Mouse (Mus musculus) embryonic facial prominence, embryonic 11.5 days (tissue): ENCODE measurements around the gene Acox2. TPM values are rescaled to one million over a fixed set of nuclear protein-coding genes. Genes with fewer than 3 reads are reported as not detected.

Source experiments
- ATAC-seq: fragments of 200-750 bp; cut with Nextera tagmentation; replicated peaks from 2 replicates; pipeline ENCODE4 v1.8.0; 2017; ENCODE audit warnings: low read depth; ENCODE audit not compliant: insufficient number of reproducible peaks, low FRiP score, low TSS enrichment
- DNase-seq: peaks from one replicate; pipeline ENCODE4 v3.0.0-alpha.2; 2015; ENCODE audit warnings: low spot score
- H3K27ac ChIP-seq: fragments of 300-500 bp; sonication (generic); replicated peaks from 2 replicates; pipeline ENCODE4 v1.5.1; 2014; ENCODE audit warnings: mild to moderate bottlenecking, low read depth, low read length, control low read depth
- H3K27me3 ChIP-seq: fragments of 300-500 bp; sonication (generic); 2 replicates; pipeline ENCODE4 v1.6.1; 2014; ENCODE audit warnings: mild to moderate bottlenecking, low read length, moderate library complexity, mixed read lengths; ENCODE audit not compliant: control insufficient read depth, insufficient read depth
- H3K36me3 ChIP-seq: fragments of 300-500 bp; sonication (generic); replicated peaks from 2 replicates; pipeline ENCODE4 v1.6.1; 2014; ENCODE audit warnings: low read depth, mild to moderate bottlenecking, low read length, moderate library complexity, mixed read lengths; ENCODE audit not compliant: control insufficient read depth, insufficient read depth
- H3K4me1 ChIP-seq: fragments of 300-500 bp; sonication (generic); 2 replicates; pipeline ENCODE4 v1.6.1; 2014; ENCODE audit warnings: low read length, mixed read lengths; ENCODE audit not compliant: control insufficient read depth, insufficient read depth
- H3K4me2 ChIP-seq: fragments of 300-500 bp; sonication (generic); 2 replicates; pipeline ENCODE4 v1.6.1; 2014; ENCODE audit warnings: low read depth, mild to moderate bottlenecking, control low read depth, low read length, moderate library complexity
- H3K4me3 ChIP-seq: fragments of 300-500 bp; sonication (generic); 2 replicates; pipeline ENCODE4 v1.5.1; 2014; ENCODE audit warnings: low read depth, low read length, control low read depth
- H3K9ac ChIP-seq: fragments of 300-500 bp; sonication (generic); replicated peaks from 2 replicates; pipeline ENCODE4 v1.6.1; 2014; ENCODE audit warnings: mild to moderate bottlenecking, control low read depth, low read length
- H3K9me3 ChIP-seq: fragments of 300-500 bp; sonication (generic); replicated peaks from 2 replicates; pipeline ENCODE4 v1.6.1; 2016; ENCODE audit warnings: mild to moderate bottlenecking, low read length, inconsistent platforms, mixed read lengths; ENCODE audit not compliant: control insufficient read depth
- WGBS: fragments of 180-500 bp; shearing (Covaris S2); extraction: QIAGEN DNeasy Blood & Tissue Kit; methylation state at CpG from one replicate; pipeline ENCODE4 v1.1.7; 2014; 5-methylcytosine and 5-hydroxymethylcytosine counted together
- polyA plus RNA-seq: library from polyadenylated mRNA; unstranded; fragments of >200 nt; fragmentation: Nextera tagmentation; extraction: Ambion mirVana; gene quantifications from 2 replicates; pipeline ENCODE4 v1.2.1, GENCODE M21; 2014

Gene Acox2
- polyA plus RNA-seq, 1 experiment from 2014 or later = not detected

DNA sequence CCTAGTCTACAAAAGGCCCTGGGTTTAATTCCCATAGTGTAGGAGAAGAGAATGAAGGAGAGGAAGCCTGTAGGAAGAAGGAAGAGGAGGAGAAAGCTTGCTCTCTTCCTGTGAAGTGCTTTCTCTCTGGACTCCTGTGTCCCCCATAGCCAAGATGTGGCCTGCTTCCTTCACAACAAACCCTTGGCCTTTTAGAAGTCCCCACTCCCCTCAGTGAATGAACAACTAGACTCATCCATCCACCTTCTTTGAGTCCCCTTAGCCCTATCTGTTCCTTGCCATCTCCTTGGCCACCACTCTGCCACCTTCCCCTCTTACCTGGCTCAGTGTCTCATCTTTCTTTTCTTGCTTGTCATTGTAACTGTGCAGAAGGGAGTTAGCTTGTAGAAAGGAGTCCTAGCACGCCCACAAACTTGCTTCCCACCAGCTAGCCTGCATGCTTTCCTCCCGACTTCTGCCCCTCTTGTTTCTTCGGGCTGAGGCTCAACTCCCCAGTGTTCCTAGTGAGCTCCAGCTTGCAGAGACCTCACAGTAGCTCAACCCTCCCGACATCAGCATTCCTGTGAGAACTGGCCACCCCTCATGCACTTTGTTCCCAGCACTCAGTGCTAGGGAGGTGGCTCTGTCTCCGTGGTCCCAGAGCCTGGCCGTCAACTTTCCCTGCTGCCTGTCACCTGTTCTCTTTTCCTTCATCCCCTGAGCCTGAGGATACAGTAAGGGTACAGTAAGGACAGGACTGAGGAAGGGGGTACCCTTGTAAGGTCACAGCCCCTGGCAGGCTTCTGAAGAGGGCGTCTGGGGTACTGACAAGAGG, 1.4 kb downstream of the Acox2 start:
- ATAC-seq = no peak; the same call in 1 of the 2 replicates

DNA sequence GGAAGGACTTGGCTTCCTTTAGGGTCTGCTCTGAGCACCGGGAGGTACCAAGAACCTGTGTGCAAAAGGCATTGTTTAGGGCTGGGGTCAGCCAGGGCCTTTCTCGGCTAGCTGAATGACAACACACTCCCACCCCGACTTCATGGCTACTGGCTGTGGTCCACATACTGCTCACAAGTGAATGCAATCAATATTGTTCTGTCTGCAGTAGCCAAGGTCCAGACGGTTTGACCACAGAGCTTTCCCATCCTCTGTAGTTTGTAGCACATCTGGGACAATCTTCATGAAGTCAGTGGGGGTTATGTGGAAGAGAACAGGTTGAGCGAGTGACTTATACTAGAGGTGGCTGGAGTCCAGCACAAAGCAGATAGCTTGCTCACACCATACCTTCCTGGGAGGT, 2.3 kb downstream of the Acox2 start:
- Histone ChIP-seq H3K9me3 (no peaks in the 10 kb centered on the region), H3K27me3 (no peaks in the 10 kb centered on the region), H3K4me2 (no peak overlapping the region), H3K27ac (no peak overlapping the region), H3K4me1 (no peaks in the 10 kb centered on the region), H3K4me3 (no peak overlapping the region), H3K9ac (no peak overlapping the region), H3K36me3 (no peaks in the 10 kb centered on the region)
- 75% methylated on average over 5 of the region's 5 CpGs for whole genome bisulfite sequencing
- DNase-seq (no peak), ATAC-seq (no peak)

More for the DNA sequence above, 1.4 kb downstream of the Acox2 start:
- H3K4me2 ChIP-seq = no peak overlapping the region
- no peaks in the 10 kb centered on the region for H3K27me3 ChIP-seq
- H3K4me3 ChIP-seq = no peak overlapping the region
- WGBS = 45% methylated on average over 7 of the region's 7 CpGs
- H3K36me3 ChIP-seq = no peaks in the 10 kb centered on the region
- DNase-seq = no peak
- no peak overlapping the region for H3K9ac ChIP-seq
- H3K4me1 ChIP-seq = no peaks in the 10 kb centered on the region
- H3K9me3 ChIP-seq = no peaks in the 10 kb centered on the region
- H3K27ac ChIP-seq = no peak overlapping the region

DNA sequence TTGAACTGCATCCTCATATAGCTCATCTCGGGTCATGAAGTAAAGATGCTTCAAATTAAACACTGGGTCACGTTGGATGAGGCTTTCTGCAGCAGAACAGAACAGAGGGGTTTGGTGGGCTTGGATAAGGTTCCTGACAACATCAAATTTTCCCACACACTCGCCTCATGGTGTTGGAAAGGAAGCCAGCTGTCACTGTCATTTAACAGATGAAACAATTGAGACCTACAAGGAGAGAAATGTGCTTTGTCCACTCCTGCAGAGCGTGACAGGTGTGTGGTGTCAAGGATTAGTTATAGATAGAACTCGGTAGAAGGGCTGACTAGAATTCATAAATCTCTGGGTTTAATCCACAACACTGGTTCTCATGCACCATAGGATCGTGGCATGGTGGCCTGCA, 3.1 kb downstream of the Acox2 start:
- 71% methylated on average over 6 of the region's 6 CpGs for WGBS
- no peaks in the 10 kb centered on the region for H3K27me3 ChIP-seq

DNA sequence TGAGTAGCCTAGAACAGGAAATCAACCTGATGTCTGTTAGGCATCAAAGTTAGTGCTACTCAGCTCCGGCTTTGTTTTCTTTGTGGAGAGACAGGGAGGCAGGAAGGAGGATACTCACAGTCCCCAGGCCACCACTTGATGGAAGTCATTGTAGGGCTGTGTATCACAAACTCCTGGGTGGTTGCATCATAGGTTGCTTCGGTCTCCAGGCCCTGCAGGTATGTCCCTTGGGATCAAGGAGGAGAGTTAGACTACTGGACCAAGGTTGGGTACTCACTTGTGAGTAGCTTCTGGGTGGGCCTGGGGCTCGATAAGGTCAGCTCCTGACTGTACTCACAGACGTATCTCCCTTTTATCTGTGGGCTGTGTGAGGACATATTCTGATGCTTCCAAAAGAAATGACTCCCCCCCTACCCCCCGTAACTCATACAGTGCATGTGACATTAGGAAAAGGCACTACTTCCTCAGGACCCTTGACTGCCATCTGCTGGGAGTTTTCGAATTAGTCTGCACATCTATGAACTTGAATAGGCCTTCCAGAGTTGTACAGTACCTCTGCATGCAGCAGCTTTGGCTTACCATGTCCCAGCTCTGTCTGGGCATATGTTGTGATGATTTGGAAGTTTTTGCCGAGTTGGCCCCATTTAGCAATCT, 4.0 kb downstream of the Acox2 start:
- no peak overlapping the region for H3K4me2 ChIP-seq
- H3K36me3 ChIP-seq = no peaks in the 10 kb centered on the region
- H3K27ac ChIP-seq = no peak overlapping the region
- H3K9me3 ChIP-seq = no peaks in the 10 kb centered on the region
- no peak for ATAC-seq
- no peak overlapping the region for H3K9ac ChIP-seq
- peak; percentile 67 for DNase-seq
- no peaks in the 10 kb centered on the region for H3K4me1 ChIP-seq
- 68% methylated on average over 7 of the region's 7 CpGs for WGBS
- no peak overlapping the region for H3K4me3 ChIP-seq
- no peaks in the 10 kb centered on the region for H3K27me3 ChIP-seq

More for the DNA sequence above, 3.1 kb downstream of the Acox2 start:
- ATAC-seq (no peak), DNase-seq (no peak)
- Histone ChIP-seq H3K9me3 (no peaks in the 10 kb centered on the region), H3K4me3 (no peak overlapping the region), H3K9ac (no peak overlapping the region), H3K4me1 (no peaks in the 10 kb centered on the region), H3K36me3 (no peaks in the 10 kb centered on the region), H3K27ac (no peak overlapping the region), H3K4me2 (no peak overlapping the region)

DNA sequence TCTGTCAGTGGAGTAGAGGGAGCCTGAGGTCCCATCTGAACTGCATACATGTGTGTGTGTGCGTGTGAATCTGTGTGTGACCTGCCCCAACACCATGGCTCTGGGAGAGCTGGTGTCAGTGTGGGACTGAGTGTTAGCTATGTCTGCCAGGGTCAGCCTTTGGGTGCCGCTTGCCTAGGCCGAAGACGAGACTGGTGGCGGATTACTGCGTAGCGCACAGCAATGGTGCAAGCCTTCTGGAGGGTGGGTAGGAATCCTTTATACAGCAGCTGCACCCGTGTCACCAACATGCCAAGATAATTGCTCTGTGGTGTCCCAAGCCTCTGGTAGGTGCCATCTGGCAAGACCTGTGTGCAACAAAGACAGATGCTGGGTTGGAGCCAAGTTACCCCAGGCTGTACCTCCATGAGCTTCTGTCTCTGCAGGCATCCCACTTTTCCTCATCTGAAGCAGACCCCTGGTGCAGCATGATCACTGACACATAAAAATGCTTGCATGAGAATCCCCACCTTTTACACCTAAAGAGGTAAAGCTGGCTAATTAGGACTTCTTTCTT, 7.7 kb downstream of the Acox2 start:
- Histone ChIP-seq H3K27ac (no peak overlapping the region), H3K9me3 (no peaks in the 10 kb centered on the region), H3K4me3 (no peak overlapping the region), H3K4me1 (no peaks in the 10 kb centered on the region), H3K4me2 (no peak overlapping the region), H3K9ac (no peak overlapping the region), H3K36me3 (no peaks in the 10 kb centered on the region), H3K27me3 (no peaks in the 10 kb centered on the region)
- WGBS = 93% methylated on average over 8 of the region's 8 CpGs
- DNase-seq (no peak), ATAC-seq (no peak)

DNA sequence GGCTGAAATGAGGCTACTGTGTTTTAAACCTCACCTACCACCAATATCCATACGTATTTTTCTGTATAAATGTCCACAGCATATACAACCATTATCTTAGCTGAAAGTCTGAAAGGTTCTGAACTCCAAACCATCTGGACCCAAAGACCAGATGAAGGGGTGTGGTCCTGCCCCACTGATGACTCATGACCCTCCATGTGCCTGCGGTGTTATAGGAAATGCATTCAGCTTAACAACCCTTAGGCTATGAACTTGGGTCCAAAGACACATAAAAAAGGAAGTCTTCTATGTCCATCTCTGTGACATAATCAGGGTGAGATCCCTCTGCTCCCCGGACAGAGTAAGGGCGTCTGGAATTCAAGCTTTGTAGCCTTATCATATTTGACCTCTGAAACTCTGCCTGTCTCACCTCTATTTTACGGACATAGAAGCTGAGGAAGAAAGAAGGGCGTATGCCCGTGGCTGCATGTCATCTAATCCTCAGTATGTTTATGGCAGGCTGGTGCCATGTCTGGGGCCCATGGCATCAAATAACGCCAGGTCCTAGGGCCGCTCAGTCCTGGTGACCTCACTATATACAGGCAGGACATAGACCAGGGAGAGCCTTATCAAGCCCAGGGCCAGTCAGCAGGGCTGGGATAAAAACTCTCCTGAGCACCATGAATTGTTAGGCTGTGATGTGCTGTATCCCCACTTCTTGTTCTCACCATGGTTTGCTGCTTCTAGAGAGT, 8.8 kb downstream of the Acox2 start:
- H3K4me2 ChIP-seq = no peak overlapping the region
- no peak for DNase-seq
- no peak overlapping the region for H3K9ac ChIP-seq
- no peaks in the 10 kb centered on the region for H3K9me3 ChIP-seq
- WGBS = 82% methylated on average over 9 of the region's 9 CpGs
- no peaks in the 10 kb centered on the region for H3K4me1 ChIP-seq
- no peak overlapping the region for H3K27ac ChIP-seq
- no peak overlapping the region for H3K4me3 ChIP-seq
- no peaks in the 10 kb centered on the region for H3K36me3 ChIP-seq
- ATAC-seq = no peak
- no peaks in the 10 kb centered on the region for H3K27me3 ChIP-seq

DNA sequence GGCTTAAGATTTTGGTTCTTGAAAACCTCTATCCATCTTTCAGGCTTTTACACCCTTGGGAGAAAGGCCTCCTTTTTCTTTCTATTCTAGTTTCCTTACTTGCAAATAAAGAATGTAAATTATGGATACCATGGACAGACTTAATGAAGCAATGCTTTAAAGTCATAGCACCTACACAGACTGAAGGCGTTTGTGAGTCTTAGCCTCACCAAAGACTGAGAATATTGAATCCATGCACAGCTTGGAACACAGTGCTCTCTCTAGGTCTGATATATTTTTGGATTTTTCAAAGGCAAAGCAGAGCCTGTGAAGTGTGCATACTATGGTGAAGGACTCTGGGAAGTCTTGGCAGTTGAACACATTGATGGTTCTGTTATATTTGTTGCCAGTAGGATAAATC, 9.9 kb downstream of the Acox2 start:
- Histone ChIP-seq H3K36me3 (no peaks in the 10 kb centered on the region), H3K4me1 (no peaks in the 10 kb centered on the region), H3K9ac (no peak overlapping the region), H3K9me3 (no peaks in the 10 kb centered on the region), H3K27ac (no peak overlapping the region), H3K4me3 (no peak overlapping the region), H3K27me3 (no peaks in the 10 kb centered on the region), H3K4me2 (no peak overlapping the region)
- WGBS = 88% methylated on average over 1 of the region's 1 CpGs
- DNase-seq = no peak
- no peak for ATAC-seq
